Mouse (Mus musculus) lung, embryonic 16.5 days (tissue): ENCODE measurements around the gene Bricd5. TPM values are rescaled to one million over a fixed set of nuclear protein-coding genes. Genes with fewer than 3 reads are reported as not detected.

ENCODE experiments used
- ATAC-seq: fragments of 200-750 bp; cut with Nextera tagmentation; 2 replicates; pipeline ENCODE4 v1.8.0; 2017; ENCODE audit warnings: low read depth, mild to moderate bottlenecking, moderate library complexity
- H3K27ac ChIP-seq: fragments of 300-500 bp; sonication (generic); 2 replicates; pipeline ENCODE4 v1.5.1; 2014; ENCODE audit warnings: mild to moderate bottlenecking, control low read depth, low read length
- H3K27me3 ChIP-seq: fragments of 300-500 bp; sonication (generic); 2 replicates; pipeline ENCODE4 v1.6.1; 2014; ENCODE audit warnings: low read depth, low read length, mixed read lengths; ENCODE audit not compliant: control insufficient read depth, insufficient read depth
- H3K36me3 ChIP-seq: fragments of 300-500 bp; sonication (generic); 2 replicates; pipeline ENCODE4 v1.6.1; 2014; ENCODE audit warnings: low read length; ENCODE audit not compliant: control insufficient read depth, insufficient read depth
- H3K4me1 ChIP-seq: fragments of 300-500 bp; sonication (generic); replicated peaks from 2 replicates; pipeline ENCODE4 v1.6.1; 2014; ENCODE audit warnings: low read length, mixed read lengths; ENCODE audit not compliant: control insufficient read depth, insufficient read depth
- H3K4me2 ChIP-seq: fragments of 300-500 bp; sonication (generic); 2 replicates; pipeline ENCODE4 v1.6.1; 2014; ENCODE audit warnings: low read depth, low read length, control low read depth
- H3K4me3 ChIP-seq: fragments of 300-500 bp; sonication (generic); 2 replicates; pipeline ENCODE4 v1.5.1; 2014; ENCODE audit warnings: mild to moderate bottlenecking, low read length, control low read depth
- H3K9ac ChIP-seq: fragments of 300-500 bp; sonication (generic); 2 replicates; pipeline ENCODE4 v1.6.1; 2014; ENCODE audit warnings: low read length, control low read depth
- H3K9me3 ChIP-seq: fragments of 300-500 bp; sonication (generic); 2 replicates; pipeline ENCODE4 v1.6.1; 2016; ENCODE audit warnings: low read length; ENCODE audit not compliant: control insufficient read depth
- WGBS: fragments of 180-500 bp; shearing (Covaris S2); extraction: QIAGEN DNeasy Blood & Tissue Kit; methylation state at CpG from one replicate; pipeline ENCODE4 v1.1.7; 2014; 5-methylcytosine and 5-hydroxymethylcytosine counted together
- polyA plus RNA-seq: library from polyadenylated mRNA; unstranded; fragments of >200 nt; fragmentation: Nextera tagmentation; extraction: Ambion mirVana; gene quantifications from 2 replicates; pipeline ENCODE4 v1.2.1, GENCODE M21; 2015

The Bricd5 gene
- polyA plus RNA-seq, 1 experiment from 2014 or later, result not detected

GRCm38 (mm10) chr17:24507129-24507664 lies 33.5 kb downstream of the Bricd5 start:
- 0 out of 2 replicates have a peak, but pooled peaks cover 2% of the 10 kb centered on the region for H3K4me1 ChIP-seq
- no peak overlapping the region for H3K9ac ChIP-seq
- WGBS, result 38% methylated on average over 18 of the region's 19 CpGs
- H3K27ac ChIP-seq, result no peak overlapping the region
- peaks cover 37% of the 10 kb centered on the region for H3K36me3 ChIP-seq
- H3K4me2 ChIP-seq, result no peak overlapping the region
- no peaks in the 10 kb centered on the region for H3K27me3 ChIP-seq
- H3K4me3 ChIP-seq, result no peak overlapping the region
- peak; percentile 6; the same call in 1 of the 2 replicates for ATAC-seq
- no peaks in the 10 kb centered on the region for H3K9me3 ChIP-seq

GRCm38 (mm10) chr17:24507806-24508460 lies 34.2 kb downstream of the Bricd5 start:
- H3K27ac ChIP-seq, result no peak overlapping the region
- no peak for ATAC-seq
- H3K27me3 ChIP-seq, result no peaks in the 10 kb centered on the region
- no peaks in the 10 kb centered on the region for H3K9me3 ChIP-seq
- H3K4me3 ChIP-seq, result no peak overlapping the region
- H3K36me3 ChIP-seq, result peaks cover 37% of the 10 kb centered on the region
- H3K4me2 ChIP-seq, result no peak overlapping the region
- H3K9ac ChIP-seq, result no peak overlapping the region
- 75% methylated on average over 12 of the region's 12 CpGs for WGBS
- 0 out of 2 replicates have a peak, but pooled peaks cover 2% of the 10 kb centered on the region for H3K4me1 ChIP-seq

- WGBS, result 45% methylated on average over 5 of the region's 5 CpGs
- H3K9ac ChIP-seq, result peak overlapping the region; percentile 59; the same call in 1 of the 2 replicates
- H3K36me3 ChIP-seq, result peaks cover 53% of the 10 kb centered on the region
- no peaks in the 10 kb centered on the region for H3K9me3 ChIP-seq
- no peaks in the 10 kb centered on the region for H3K27me3 ChIP-seq
- H3K4me2 ChIP-seq, result peak overlapping the region; percentile 49
- H3K4me1 ChIP-seq, result no peaks in the 10 kb centered on the region
- no peak overlapping the region for H3K27ac ChIP-seq
- ATAC-seq, result peak; percentile 59; the same call in 1 of the 2 replicates
- peak overlapping the region; percentile 34 for H3K4me3 ChIP-seq
These were observed 39.9 kb downstream of the Bricd5 start for GRCm38 (mm10) chr17:24513609-24514008.

GRCm38 (mm10) chr17:24514270-24515257 lies 40.9 kb downstream of the Bricd5 start:
- Histone ChIP-seq H3K9ac (peak overlapping the region; percentile 59), H3K27ac (peak overlapping the region; percentile 81), H3K36me3 (peaks cover 48% of the 10 kb centered on the region), H3K4me3 (peak overlapping the region; percentile 34), H3K9me3 (no peaks in the 10 kb centered on the region), H3K27me3 (no peaks in the 10 kb centered on the region), H3K4me1 (no peaks in the 10 kb centered on the region), H3K4me2 (peak overlapping the region; percentile 49)
- WGBS, result 78% methylated on average over 24 of the region's 24 CpGs
- ATAC-seq, result peak; percentile 73

- no peak for ATAC-seq
- H3K4me3 ChIP-seq, result no peak overlapping the region
- H3K27me3 ChIP-seq, result no peaks in the 10 kb centered on the region
- no peak overlapping the region for H3K9ac ChIP-seq
- H3K4me1 ChIP-seq, result peaks cover 5% of the 10 kb centered on the region
- no peak overlapping the region for H3K4me2 ChIP-seq
- H3K36me3 ChIP-seq, result peaks cover 26% of the 10 kb centered on the region
- H3K9me3 ChIP-seq, result no peaks in the 10 kb centered on the region
- no peak overlapping the region for H3K27ac ChIP-seq
- WGBS, result 83% methylated on average over 4 of the region's 4 CpGs
These were observed 46.8 kb downstream of the Bricd5 start for GRCm38 (mm10) chr17:24520450-24520849.

- no peaks in the 10 kb centered on the region for H3K27me3 ChIP-seq
- peak overlapping the region; percentile 27; the same call in 1 of the 2 replicates for H3K9ac ChIP-seq
- no peaks in the 10 kb centered on the region for H3K9me3 ChIP-seq
- peaks cover 6% of the 10 kb centered on the region for H3K36me3 ChIP-seq
- no peak overlapping the region for H3K4me2 ChIP-seq
- no peak overlapping the region for H3K27ac ChIP-seq
- peaks cover 24% of the 10 kb centered on the region for H3K4me1 ChIP-seq
- H3K4me3 ChIP-seq, result no peak overlapping the region
- no peak for ATAC-seq
- WGBS, result 59% methylated on average over 2 of the region's 2 CpGs
These were observed 51.0 kb downstream of the Bricd5 start for GRCm38 (mm10) chr17:24524734-24525133.

Other genes starting within 250 kb of the Bricd5 start
- 75.2 and 81.5 TPM in 2 replicates for gene Ccnf, start 222.4 kb upstream of the Bricd5 start, polyA plus RNA-seq
- gene Abca17, start 122.8 kb upstream of the Bricd5 start, polyA plus RNA-seq, result 0.34 and 0.55 TPM in 2 replicates
- 40.8 and 48.4 TPM in 2 replicates for gene Abca3, start 121.9 kb upstream of the Bricd5 start, polyA plus RNA-seq
- gene Rnps1, start 59.3 kb upstream of the Bricd5 start, polyA plus RNA-seq, result 226 and 246 TPM in 2 replicates
- gene Eci1, start 47.2 kb upstream of the Bricd5 start, polyA plus RNA-seq, result 97.4 and 102 TPM in 2 replicates
- 1.6 and 2.8 TPM in 2 replicates for gene Dnase1l2, start 30.8 kb upstream of the Bricd5 start, polyA plus RNA-seq
- 28.8 and 30.5 TPM in 2 replicates for gene E4f1, start 3.6 kb upstream of the Bricd5 start, polyA plus RNA-seq
- 43.9 and 50.6 TPM in 2 replicates for gene Pgp, start 3.5 kb upstream of the Bricd5 start, polyA plus RNA-seq
- 28.1 and 29.8 TPM in 2 replicates for gene Mlst8, start 5.2 kb downstream of the Bricd5 start, polyA plus RNA-seq
- 0.59 and 0.96 TPM in 2 replicates for gene Caskin1, start 14.7 kb downstream of the Bricd5 start, polyA plus RNA-seq
- gene Traf7, start 54.1 kb downstream of the Bricd5 start, polyA plus RNA-seq, result 90.9 and 93.5 TPM in 2 replicates
- 2.6 and 4.9 TPM in 2 replicates for gene Rab26, start 60.3 kb downstream of the Bricd5 start, polyA plus RNA-seq
- 21.6 and 23.6 TPM in 2 replicates for gene Pkd1, start 76.0 kb downstream of the Bricd5 start, polyA plus RNA-seq
- 54.0 and 58.2 TPM in 2 replicates for gene Tsc2, start 158.7 kb downstream of the Bricd5 start, polyA plus RNA-seq
- 17.6 and 17.9 TPM in 2 replicates for gene Nthl1, start 158.8 kb downstream of the Bricd5 start, polyA plus RNA-seq
- 95.5 and 98.1 TPM in 2 replicates for gene Slc9a3r2, start 176.4 kb downstream of the Bricd5 start, polyA plus RNA-seq
- gene Npw, start 184.6 kb downstream of the Bricd5 start, polyA plus RNA-seq, result 1.1 and 2.3 TPM in 2 replicates
- gene Zfp598, start 195.8 kb downstream of the Bricd5 start, polyA plus RNA-seq, result 15.0 and 18.1 TPM in 2 replicates
- gene Syngr3, start 216.1 kb downstream of the Bricd5 start, polyA plus RNA-seq, result 1.5 and 1.9 TPM in 2 replicates
- 37.2 and 41.9 TPM in 2 replicates for gene Gfer, start 222.3 kb downstream of the Bricd5 start, polyA plus RNA-seq
- gene Noxo1, start 222.3 kb downstream of the Bricd5 start, polyA plus RNA-seq, result 4.2 and 4.8 TPM in 2 replicates
- 66.9 and 67.9 TPM in 2 replicates for gene Tbl3, start 233.8 kb downstream of the Bricd5 start, polyA plus RNA-seq
- 0.35 TPM in 1 of 2 replicates, not detected in the other for gene Rnf151, start 244.2 kb downstream of the Bricd5 start, polyA plus RNA-seq
- gene Rps2, start 244.2 kb downstream of the Bricd5 start, polyA plus RNA-seq, result 1,342 and 1,356 TPM in 2 replicates